Mouse (Mus musculus): Measurements from ENCODE around the gene Ptpn13.
A peak's percentile ranks its signal among the peaks of the same experiment; 100 is the strongest.

The Ptpn13 gene

DNA sequence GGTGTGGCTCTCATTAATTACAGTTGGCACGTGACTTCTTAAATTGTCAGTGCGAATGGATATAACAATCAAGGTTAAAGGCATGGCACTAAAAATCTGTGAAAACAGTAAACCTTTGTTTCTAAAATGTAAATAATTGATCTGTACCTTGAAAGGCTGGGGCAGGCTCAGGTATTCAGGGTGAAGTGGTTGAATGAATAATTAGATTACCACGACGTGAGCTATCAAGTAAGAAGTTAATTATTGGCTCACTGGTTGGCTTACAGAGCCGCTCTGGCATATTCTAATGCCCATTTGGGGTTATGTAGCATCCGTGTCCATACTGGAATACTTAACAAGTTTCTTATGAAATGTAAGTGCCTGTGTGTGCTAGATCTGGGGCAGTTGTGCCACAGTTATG is 92.6 kb downstream of the Ptpn13 start:
- no peak for DNase-seq (ENCODE audit: low read depth)

DNA sequence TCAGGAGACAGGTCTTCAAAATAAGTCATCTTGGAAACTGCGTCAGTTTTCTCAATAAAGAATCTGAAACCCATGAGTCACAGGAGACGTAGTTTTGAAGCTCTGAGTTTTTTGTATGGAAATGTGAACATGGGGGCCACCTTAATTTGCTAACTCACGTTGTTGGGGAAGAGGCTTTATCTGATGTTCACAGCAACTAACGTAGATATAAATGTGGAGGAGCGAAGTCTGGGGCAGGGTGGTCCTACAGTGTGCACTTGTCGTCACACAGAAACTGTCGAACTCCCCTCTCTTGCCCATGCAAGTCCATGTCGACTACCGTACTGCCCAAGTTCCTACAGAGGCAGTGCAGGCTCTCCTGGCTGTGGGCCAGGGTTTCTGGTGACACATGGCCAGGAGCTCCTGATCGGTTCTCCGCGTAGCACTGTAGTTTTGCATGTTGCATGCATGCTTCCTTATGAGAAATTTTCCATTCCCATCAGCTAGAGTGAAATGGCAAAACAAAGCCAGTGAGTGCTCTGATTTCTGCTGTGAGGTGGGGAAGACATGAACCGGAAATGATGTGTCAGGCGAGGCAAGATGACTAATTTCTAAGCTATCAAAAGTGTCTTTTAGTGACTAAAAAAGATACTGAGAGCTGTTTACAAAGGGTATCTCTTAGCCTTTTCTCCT is 93.9 kb downstream of the Ptpn13 start:
- peak; percentile 84 for DNase-seq (ENCODE audit: low read depth)

DNA sequence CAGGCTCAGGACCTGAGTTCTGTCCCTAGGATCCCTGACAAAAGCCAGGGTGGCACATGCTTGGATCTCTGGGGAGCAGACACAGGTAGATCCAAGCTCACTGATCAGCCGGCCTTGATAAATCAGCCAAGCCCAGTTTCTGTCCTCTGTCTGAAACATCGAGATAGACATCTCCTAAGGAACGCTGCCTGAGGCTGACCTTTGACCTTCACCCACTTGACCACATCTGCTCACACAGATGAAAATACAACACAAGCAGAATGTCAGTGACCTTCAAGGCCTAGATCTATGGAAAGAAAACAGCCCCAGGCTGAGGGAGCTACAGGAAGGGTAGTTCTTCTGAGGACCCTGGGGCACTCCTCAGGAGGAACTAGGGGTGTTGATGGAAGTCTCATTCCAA is 97.4 kb downstream of the Ptpn13 start:
- no peak for DNase-seq (ENCODE audit: low read depth)

DNA sequence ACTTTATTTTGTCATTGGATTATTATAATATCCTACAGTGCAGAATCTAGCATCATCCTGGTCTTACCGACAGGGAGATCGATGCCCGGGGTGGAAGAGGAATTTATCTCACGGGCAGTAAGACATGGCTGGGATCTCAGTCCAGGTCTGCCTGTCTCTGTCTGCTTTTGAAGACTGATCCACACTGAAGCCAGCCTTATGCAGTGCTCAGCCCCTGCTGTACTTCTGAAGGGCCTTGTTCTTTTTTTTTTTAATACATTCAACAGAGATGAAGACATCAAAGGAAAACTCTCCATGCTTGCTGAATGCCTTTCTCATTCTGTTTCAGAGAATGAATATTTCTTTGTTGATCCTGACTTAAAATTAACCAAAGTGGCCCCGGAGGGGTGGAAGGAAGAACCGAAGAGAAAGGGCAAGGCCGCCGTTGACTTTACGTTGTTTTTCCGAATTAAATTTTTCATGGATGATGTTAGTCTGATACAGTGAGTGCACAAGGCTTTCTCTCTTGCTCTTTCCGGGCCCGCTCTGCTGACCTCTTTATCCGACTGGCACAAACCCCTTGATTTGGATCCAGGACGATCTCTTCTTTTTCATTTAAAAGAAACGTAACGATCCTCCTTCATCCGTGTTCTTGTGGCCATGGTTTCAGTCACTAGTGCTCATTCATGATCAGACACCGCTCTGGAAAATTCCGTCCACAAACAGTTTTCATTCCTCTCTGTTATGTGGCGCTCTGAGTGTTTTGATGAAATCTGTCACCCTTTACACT is 101.9 kb downstream of the Ptpn13 start:
- DNase-seq (ENCODE audit: low read depth): no peak

DNA sequence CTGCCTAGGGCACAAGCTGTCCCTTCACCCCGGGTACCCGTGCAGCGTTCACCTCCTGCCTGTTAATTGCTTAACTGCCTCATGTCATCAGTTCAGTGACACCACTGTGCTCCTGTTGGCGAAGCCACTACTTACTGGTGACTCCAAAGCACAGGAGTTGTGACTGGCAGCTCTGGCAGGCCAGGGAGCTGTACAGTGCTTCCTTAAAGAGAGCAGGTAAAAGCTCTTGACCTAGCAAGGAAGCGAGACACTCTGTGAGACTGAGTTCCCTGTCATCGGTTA is 102.4 kb downstream of the Ptpn13 start:
- DNase-seq (ENCODE audit: low read depth): no peak

DNA sequence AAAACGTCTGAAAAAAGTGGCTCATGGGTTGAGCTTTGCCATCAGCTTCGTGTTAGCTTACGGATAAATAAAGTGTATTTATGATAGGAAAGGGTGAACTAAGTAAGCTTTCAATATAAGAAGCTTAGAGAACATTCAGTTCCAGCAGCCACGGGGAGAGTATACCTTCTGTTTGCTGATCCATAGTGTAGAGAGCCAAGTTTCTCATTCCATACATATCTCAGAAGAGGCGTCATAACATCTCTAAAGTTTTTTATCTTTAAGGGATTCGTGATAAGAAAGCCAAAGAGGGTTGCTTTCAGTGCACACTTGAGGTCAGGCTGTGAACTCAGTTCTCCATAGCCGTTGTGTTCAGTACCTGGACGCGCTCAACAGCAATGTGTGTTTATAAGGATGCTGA is 105.2 kb downstream of the Ptpn13 start:
- no peak for DNase-seq (ENCODE audit: low read depth)

DNA sequence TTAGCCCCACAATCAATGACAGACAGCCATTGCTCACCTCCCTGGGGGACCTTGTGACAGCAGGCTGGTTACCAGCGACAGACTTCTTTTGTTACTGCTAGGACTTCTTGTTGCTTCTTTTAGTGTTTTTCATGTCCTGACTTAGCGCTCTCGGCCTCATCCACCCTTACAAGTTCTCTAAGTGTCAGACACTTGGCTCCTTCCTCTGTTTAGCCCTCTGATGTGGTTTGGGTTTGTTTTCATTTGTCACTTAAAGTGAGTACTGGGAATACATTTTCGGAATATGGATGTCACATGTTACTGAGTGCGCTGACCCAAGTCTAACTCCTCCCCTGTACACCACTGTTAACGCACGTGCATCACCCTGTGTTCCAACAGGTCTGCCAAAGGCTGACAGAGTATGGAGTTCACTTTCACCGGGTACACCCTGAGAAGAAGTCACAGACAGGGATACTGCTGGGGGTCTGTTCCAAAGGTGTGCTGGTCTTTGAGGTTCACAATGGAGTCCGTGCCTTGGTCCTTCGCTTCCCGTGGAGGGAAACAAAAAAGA is 107.9 kb downstream of the Ptpn13 start:
- DNase-seq (ENCODE audit: low read depth): no peak

DNA sequence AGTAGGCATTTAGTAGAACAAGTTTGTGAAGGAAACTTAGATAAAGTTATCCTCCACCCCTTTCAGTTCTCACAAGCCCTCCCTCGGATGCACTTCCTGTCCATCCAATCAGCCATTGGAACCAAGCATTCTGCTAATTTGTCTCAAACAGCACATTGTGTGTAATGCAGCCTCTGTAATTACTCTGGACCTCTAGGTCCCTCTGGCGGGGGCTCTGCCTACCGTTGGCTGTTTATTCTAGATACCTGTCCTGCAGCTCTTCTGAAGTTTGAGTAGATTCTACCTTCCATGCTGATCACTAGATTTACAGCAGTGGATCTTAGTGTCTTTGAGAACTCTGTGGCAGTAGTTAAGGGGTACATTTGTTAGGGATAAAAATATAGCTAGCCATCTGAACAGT is 109.5 kb downstream of the Ptpn13 start:
- no peak for DNase-seq (ENCODE audit: low read depth)

DNA sequence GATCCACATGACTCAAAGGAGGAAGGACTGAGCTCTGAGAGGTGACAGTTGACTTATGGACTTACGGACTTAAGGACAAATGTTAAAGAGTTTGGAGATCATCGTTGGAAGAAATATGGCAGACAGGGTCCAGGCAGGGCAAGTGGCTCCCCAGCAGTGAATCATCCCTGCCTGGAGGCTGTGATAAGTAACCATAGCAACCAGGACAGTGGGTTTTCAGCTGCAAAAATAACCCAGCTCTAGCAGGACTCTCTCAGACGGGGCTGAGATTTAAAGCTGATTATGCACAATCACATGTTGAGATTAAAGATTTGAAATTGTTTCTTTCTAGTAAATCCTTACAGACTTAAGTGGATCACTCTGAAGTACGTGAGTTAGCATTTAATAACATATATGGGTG is 112.4 kb downstream of the Ptpn13 start:
- DNase-seq (ENCODE audit: low read depth): no peak

DNA sequence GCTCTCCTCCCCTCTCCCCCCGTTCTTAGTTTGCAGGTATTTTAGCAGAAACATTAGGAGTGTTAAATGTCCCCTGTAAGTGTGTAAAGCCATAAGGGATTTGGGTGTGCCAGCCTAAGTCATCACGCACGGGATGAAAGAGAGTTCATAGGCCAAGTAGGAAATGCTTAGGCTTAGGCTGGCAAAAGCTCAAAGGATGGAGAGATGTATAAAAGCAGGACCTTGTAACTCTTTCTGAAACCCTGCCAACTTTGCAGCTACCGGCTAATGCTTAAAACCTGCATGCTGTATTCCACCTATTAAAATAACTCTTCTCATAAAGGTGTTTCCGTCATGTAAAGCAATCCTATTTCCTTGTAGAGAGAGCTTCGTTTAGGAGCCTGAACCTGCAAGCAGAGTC is 115.6 kb downstream of the Ptpn13 start:
- DNase-seq (ENCODE audit: low read depth): no peak

DNA sequence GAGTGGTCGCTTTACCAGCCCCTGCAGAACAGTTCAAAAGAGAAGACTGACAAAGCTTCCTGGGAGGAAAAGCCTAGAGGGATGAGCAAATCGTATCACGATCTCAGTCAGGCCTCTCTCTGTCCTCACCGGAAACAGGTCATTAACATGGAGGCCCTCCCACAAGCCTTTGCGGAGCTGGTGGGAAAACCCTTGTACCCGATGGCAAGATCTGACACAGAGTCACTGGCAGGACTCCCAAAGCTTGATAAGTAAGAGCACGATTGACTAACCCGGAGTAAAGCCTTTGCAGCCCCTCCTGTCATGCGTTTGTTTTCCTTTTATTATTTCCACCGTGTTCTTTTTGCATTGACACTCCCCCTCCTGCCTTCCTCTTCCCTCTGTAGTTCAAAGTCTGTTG is 116.1 kb downstream of the Ptpn13 start:
- no peak for DNase-seq (ENCODE audit: low read depth)

DNA sequence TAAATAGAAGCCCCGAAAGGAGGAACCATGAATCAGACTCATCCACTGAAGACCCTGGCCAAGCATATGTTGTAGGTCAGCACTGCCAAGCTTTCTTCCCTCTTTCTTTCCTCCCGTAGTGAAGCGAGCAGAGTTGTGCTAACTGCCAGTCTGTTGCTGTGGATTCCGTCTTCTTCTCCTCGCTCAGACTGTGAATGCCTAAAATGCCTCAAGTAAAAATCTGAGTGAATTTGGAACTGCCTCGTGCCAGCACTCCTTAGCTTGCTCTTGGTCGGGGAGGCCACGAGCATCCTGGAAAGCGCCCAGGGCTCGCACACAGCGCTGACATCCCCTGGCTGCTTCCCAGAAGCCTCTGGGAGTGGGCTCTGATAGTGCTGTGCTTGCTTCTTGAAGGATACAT is 116.5 kb downstream of the Ptpn13 start:
- no peak for DNase-seq (ENCODE audit: low read depth)

DNA sequence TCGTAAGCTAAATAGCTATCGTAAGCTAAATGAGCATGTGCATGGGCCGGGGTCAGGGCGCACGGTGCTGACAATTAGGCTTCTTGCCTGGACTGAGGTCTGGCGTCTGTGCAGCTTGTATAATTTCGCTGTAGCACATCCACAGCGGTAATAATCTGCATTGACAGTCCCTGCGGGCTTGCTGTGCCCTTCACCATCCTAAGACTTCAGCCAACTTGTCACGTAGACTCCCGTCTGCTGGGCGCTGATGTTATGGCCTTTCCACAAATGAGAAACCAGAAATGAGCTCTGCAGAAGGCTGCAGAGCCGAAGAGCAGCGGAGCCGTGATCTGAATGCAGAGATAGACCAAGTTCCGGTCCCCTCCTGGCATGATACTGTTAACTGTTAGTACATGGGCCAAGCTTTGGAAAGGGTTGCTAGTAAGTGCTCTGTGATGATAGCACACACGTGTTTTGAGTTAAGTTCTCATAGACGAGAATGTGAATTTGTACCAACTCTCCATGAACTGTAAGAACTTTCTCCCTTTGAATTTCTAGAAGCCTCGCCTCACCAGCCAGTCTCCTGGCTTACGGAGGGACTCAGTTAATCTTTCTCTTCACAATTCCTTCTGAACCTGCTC is 120.5 kb downstream of the Ptpn13 start:
- DNase-seq (ENCODE audit: low read depth): no peak

DNA sequence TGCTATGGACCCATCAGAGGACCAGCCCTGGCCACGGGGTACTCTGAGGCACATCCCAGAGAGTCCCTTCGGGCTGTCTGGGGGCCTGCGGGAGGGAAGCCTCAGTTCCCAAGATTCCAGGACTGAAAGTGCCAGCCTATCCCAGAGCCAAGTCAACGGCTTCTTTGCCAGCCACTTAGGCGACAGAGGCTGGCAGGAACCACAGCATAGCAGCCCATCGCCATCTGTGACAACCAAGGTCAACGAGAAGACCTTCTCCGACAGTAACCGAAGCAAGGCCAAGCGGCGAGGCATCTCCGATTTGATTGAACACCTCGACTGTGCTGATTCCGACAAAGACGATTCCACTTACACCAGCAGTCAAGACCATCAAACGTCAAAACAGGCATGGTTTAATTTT is 129.8 kb downstream of the Ptpn13 start:
- no peak for DNase-seq (ENCODE audit: low read depth)

DNA sequence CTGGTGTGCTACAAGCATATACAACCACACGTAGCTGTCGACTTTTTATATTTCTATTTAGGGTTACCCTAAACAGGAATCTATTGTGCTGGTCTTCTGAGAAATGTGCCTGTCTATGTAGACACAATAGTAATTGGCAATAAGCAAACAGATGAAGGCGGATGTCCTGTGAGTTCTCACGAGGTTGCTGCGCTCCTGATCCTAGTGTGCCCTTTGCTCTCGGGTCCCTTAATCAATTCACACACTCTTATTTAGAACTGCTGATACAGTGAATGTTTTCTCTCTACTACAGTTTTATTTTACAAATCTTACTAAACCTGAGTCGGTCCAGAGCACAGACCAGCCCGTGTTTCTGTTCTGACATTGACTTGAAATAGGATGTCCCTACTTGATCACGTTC is 135.6 kb downstream of the Ptpn13 start:
- no peak for DNase-seq (ENCODE audit: low read depth)

DNA sequence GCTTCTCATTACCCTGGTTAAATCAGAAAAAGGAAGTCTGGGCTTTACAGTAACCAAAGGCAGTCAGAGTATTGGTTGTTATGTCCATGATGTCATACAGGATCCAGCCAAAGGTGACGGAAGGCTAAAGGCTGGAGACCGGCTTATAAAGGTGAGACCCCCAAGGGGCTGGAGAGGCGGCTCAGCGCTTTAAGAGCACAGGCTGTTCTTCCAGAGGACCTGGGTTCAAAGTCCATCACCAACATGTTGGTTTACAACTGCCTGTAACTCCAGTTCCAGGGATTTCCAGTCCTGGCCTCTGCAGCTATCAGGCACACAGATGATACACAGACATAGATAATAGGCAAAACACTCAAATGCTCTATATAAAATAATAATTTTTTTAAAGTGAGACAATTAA is 143.0 kb downstream of the Ptpn13 start:
- DNase-seq (ENCODE audit: low read depth): no peak

DNA sequence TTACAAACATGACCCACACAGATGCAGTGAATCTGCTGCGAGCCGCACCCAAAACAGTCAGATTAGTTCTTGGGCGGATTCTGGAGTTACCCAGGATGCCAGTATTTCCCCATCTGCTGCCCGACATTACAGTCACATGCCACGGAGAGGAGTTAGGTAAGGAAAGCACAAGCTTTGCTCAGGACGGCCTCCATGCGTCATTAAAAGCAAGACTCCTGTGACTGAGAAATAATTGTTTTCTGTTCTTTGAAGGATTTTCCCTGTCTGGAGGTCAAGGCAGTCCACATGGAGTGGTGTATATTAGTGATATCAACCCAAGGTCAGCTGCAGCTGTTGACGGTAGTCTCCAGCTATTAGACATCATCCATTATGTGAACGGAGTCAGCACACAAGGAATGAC is 144.5 kb downstream of the Ptpn13 start:
- no peak for DNase-seq (ENCODE audit: low read depth)

DNA sequence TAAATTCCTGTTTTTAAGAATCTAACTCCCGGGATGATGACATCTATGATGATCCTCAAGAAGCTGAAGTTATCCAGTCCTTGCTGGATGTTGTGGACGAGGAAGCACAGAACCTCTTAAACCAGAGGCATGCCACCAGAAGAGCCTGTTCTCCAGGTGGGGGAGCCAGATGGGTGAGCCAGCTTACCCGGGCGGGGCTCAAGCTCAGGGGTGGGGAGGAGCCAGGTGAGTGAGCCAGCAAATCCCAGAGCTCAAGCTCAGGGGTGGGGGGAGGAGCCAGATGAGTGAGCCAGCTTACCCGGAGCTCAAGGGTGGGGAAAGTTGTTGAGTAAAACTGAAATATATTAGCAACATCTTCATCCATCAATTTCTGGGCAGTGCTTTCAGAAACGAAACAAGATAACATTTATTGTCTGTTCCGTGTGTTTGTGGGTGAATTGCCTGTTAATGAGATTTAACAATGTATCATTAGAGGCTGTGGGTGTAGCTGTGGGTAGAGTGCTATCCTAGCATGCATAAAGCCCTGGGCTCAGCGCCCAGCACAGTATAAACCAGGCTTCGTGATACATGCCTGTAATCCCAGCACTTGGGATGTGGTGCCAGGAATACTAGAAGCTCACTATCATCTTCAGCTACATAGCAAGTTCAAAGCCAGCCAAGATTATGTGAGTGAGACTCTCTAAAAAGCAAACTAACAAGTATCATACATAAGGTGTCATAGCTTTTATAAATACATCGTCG is 154.9 kb downstream of the Ptpn13 start:
- peak; percentile 23 for DNase-seq (ENCODE audit: low read depth)

DNA sequence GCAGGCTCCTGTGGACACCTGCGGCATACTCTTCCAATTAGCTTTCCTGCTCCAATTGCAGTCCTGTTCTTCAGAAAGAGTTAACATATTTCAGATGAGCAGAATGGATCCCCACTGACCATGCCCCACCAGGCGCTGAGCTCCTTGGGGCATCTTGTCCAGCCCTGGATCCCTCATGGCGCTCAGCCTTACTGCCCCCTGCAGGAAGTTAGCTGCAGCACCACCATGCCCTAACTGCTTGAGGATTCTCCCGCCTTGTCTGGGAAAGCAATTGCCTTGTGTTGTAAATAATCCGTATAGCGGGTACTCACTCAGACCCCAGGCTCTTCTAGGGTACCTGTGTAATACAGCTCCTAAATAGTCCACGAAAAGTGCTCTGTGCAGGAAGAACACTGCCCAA is 162.2 kb downstream of the Ptpn13 start:
- DNase-seq (ENCODE audit: low read depth): peak; percentile 33

DNA sequence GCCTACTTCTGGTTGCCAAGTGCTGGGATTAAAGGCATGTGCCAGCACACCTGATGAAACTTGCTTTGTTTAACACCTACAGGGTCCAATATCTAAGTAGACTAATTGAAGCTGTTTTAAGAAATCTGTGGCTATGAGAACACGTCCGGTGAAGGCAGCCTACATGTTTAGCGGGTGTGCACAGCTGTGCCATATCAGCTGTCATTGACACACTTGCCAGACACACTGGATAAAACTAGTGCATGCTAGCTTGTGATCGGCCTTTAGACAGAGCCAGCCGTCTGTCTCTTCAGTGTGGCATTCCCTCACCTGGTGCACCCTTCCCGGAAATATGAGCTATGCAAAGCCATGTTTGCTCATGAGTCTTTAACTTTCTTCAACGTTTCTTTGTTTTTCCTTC is 166.9 kb downstream of the Ptpn13 start:
- no peak for DNase-seq (ENCODE audit: low read depth)

DNA sequence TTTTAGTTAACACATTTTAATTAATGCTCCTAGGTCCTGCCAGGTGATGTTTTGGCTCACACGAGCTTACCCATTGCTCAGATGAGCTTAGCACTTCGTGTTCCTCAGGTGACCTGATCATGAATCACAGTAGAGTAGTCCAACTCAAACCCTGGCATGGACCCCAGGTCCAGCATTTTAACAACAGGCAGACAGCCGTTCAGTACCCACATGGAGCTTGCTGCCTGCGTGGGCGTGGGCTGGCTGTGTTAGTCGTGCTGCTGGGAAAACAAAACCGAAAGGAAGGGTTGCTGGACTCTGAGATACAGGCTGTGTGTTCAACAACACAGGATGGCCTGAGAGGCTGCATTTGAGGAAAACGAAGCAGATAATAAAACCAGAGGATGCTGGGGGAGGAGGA is 167.7 kb downstream of the Ptpn13 start:
- DNase-seq (ENCODE audit: low read depth): peak; percentile 49

DNA sequence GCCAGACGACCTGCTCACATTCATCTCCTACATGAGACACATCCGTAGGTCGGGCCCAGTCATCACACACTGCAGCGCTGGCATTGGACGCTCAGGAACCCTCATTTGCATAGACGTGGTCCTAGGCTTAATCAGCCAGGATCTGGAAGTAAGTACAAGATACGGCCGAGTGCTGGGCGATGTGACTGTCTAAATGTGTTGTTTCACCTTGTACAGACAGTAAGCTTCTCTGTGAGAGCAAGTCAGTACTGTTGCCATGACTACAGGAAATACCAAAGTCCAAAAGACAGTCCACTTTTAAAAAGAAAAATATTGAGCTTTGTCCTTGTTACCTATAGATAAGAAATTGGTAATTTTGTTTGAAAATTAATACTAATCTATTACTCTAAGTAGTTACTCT is 168.6 kb downstream of the Ptpn13 start:
- no peak for DNase-seq (ENCODE audit: low read depth)
